Comparison of ENCODE assay signal across 8 mouse cellular contexts in the genomic region with DNA sequence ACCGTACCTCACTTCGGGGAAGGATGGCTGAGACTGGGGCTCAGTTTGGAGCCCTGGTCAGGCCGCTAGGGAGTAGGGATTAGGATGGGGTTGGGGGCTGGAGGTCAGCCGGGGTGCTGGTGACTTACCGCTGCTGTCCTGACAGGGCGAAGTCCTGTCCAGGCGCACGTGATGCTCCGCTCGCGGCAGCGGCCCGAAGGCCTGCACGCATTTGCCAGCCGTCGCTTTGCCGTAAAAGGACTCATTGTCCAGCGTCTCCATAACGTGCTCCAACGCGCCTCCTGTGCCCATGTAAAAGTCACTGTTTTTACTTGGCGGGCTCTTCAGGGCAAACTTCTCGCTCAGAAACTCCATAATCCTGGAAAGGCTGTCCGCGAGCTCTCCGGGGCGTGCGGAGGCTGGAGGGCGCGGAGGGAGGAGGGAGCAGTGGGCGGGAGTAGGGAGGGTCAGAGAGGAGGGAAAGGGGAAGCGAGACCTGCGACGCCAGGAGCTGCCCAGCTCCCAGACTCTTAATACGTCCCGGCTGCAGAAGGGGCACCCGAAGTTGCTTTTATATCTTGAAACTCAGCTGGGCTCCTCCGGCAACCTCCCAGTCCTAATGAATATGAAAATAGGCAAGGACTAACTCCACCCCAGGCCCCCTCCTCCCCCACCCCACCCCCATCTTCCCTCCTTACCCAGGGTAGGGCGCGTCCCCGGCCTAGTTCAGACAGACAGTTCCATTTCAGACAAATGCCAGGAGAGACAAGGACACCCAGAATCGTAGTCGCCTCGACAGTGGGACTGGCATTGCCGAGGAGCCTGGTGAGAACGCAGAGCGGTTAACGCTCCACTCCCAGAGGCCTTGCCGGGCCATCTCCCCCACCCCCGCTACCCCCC. TPM values are rescaled to one million over a fixed set of nuclear protein-coding genes. Genes with fewer than 3 reads are reported as not detected.
DNase-seq lines count a peak whose midpoint lies in the region; ATAC-seq and TF ChIP-seq lines count a peak whose summit lies in the region.

No protein-coding gene starts in this region.

- intact Hi-C loops in left cerebral cortex, postnatal 4 days (cut with DNase I) = no loop called here

- peak; percentile 66; the same call in 1 of the 2 replicates for ATAC-seq in heart, embryonic 14.5 days (ENCODE audit: insufficient number of reproducible peaks, insufficient read depth, low FRiP score, low read depth)
- ATAC-seq in kidney, embryonic 16.5 days (ENCODE audit: low FRiP score, low TSS enrichment) = peak; percentile 93

- WGBS in heart, embryonic 14.5 days = 1% methylated on average over 49 of the region's 50 CpGs
- WGBS in kidney, embryonic 16.5 days = under 1% methylated on average over 48 of the region's 50 CpGs
- under 1% methylated on average over 46 of the region's 50 CpGs for WGBS in midbrain, embryonic 10.5 days

- peaks cover 78% of the 10 kb centered on the region for H3K27me3 ChIP-seq in heart, embryonic 14.5 days (ENCODE audit: control insufficient read depth, insufficient read depth, low read length)
- H3K27me3 ChIP-seq in kidney, embryonic 16.5 days (ENCODE audit: insufficient read depth, low read length) = peaks cover 76% of the 10 kb centered on the region
- peaks cover 97% of the 10 kb centered on the region for H3K27me3 ChIP-seq in midbrain, embryonic 10.5 days (ENCODE audit: low read depth, poor library complexity, severe bottlenecking)

- TF ChIP-seq POLR2A in bone marrow macrophage, adult 2 months (IDR thresholded peaks at IDR 0.05; ENCODE audit: borderline replicate concordance, low read depth, low read length) = no peak

- H3K36me3 ChIP-seq in ES-E14 (ENCODE audit: control insufficient read depth, insufficient read depth, low read length, poor library complexity, severe bottlenecking) = no peaks in the 10 kb centered on the region
- H3K36me3 ChIP-seq in heart, embryonic 14.5 days (ENCODE audit: control insufficient read depth, insufficient read depth, low read length) = no peaks in the 10 kb centered on the region
- no peaks in the 10 kb centered on the region for H3K36me3 ChIP-seq in kidney, embryonic 16.5 days (ENCODE audit: insufficient read depth, low read length)
- no peaks in the 10 kb centered on the region for H3K36me3 ChIP-seq in midbrain, embryonic 10.5 days

- TF ChIP-seq CTCF in bone marrow macrophage, adult 2 months (IDR thresholded peaks at IDR 0.05; ENCODE audit: low read depth, low read length) = no peak

- no peaks in the 10 kb centered on the region for H3K4me1 ChIP-seq in ES-E14 (ENCODE audit: control insufficient read depth in 2 of 2, insufficient read depth in 2 of 2, low read length in 2 of 2, poor library complexity in 1 of 2)
- H3K4me1 ChIP-seq in bone marrow macrophage, adult 2 months (ENCODE audit: control insufficient read depth, insufficient read depth, low read length) = peaks cover 2% of the 10 kb centered on the region; the same call in 1 of the 2 replicates
- H3K4me1 ChIP-seq in heart, embryonic 14.5 days (ENCODE audit: control insufficient read depth in 2 of 2, insufficient read depth in 2 of 2, low read length in 2 of 2) = peaks cover 11 to 17% of the 10 kb centered on the region in 2 experiments; a peak in 2 of 4 replicates
- H3K4me1 ChIP-seq in kidney, embryonic 16.5 days (ENCODE audit: insufficient read depth, low read length) = peaks cover 9% of the 10 kb centered on the region
- H3K4me1 ChIP-seq in midbrain, embryonic 10.5 days = peaks cover 34% of the 10 kb centered on the region

- peak overlapping the region; percentile 77 for H3K4me2 ChIP-seq in heart, embryonic 14.5 days (ENCODE audit: low read length)
- H3K4me2 ChIP-seq in kidney, embryonic 16.5 days (replicated peaks; ENCODE audit: low read depth, low read length) = peak overlapping the region; percentile 70

- no peak overlapping the region for H3K27ac ChIP-seq in ES-E14 (ENCODE audit: insufficient read depth, low read depth, low read length, poor library complexity, severe bottlenecking)
- H3K27ac ChIP-seq in bone marrow macrophage, adult 2 months (ENCODE audit: insufficient read depth, low read depth, low read length) = no peak overlapping the region
- no peak overlapping the region for H3K27ac ChIP-seq in heart, embryonic 14.5 days (replicated peaks in 1 of 2; ENCODE audit: control insufficient read depth in 1 of 2, insufficient read depth in 1 of 2, low read depth in 2 of 2, low read length in 2 of 2)
- peak overlapping the region; percentile 81 for H3K27ac ChIP-seq in kidney, embryonic 16.5 days (ENCODE audit: low read length)
- H3K27ac ChIP-seq in midbrain, embryonic 10.5 days (replicated peaks) = peak overlapping the region; percentile 46; the same call in 1 of the 2 replicates

- in situ Hi-C loops in ES-E14 (cut with MboI; ENCODE audit: low sequenced_read_pairs in 2 of 2, unreplicated experiment in 2 of 2) = no loop called here

- no peaks in the 10 kb centered on the region for H3K9me3 ChIP-seq in ES-E14 (ENCODE audit: control insufficient read depth, insufficient read depth, low read depth, low read length)
- no peaks in the 10 kb centered on the region for H3K9me3 ChIP-seq in heart, embryonic 14.5 days (ENCODE audit: control insufficient read depth, low read length)
- no peaks in the 10 kb centered on the region for H3K9me3 ChIP-seq in kidney, embryonic 16.5 days (ENCODE audit: low read length)
- H3K9me3 ChIP-seq in midbrain, embryonic 10.5 days (replicated peaks) = no peaks in the 10 kb centered on the region

- peak overlapping the region; percentile 51 to 73 for H3K4me3 ChIP-seq in ES-E14 (ENCODE audit: insufficient read depth in 1 of 2, low read depth in 1 of 2, low read length in 2 of 2, poor library complexity in 1 of 2, severe bottlenecking in 1 of 2)
- peak overlapping the region; percentile 40 for H3K4me3 ChIP-seq in bone marrow macrophage, adult 2 months (ENCODE audit: insufficient read depth, low read length)
- peak overlapping the region; percentile 42 to 54 for H3K4me3 ChIP-seq in heart, embryonic 14.5 days (ENCODE audit: control insufficient read depth in 1 of 2, insufficient read depth in 1 of 2, low read depth in 1 of 2, low read length in 2 of 2)
- H3K4me3 ChIP-seq in kidney, embryonic 16.5 days (ENCODE audit: low read length) = peak overlapping the region; percentile 55
- H3K4me3 ChIP-seq in midbrain, embryonic 10.5 days = peak overlapping the region; percentile 53

- DNase-seq in ES-E14 (ENCODE audit: low read depth, low spot score) = no peak
- DNase-seq in midbrain, embryonic 10.5 days (ENCODE audit: low spot score) = peak; percentile 78
- no peak for DNase-seq in left cerebral cortex, postnatal 4 days
- DNase-seq in right cerebral cortex, adult 18-20 months = no peak
- DNase-seq in layer of hippocampus, adult 8-10 months (ENCODE audit: low spot score in 2 of 2) = no peak

- H3K9ac ChIP-seq in ES-E14 (ENCODE audit: insufficient read depth, low read depth, low read length, poor library complexity, severe bottlenecking) = 0 out of 2 replicates have a peak overlapping the region, but pooled peaks have one; percentile 19
- no peak overlapping the region; the same call in 1 of the 2 replicates for H3K9ac ChIP-seq in heart, embryonic 14.5 days (ENCODE audit: low read length)
- H3K9ac ChIP-seq in kidney, embryonic 16.5 days (replicated peaks; ENCODE audit: low read length) = peak overlapping the region; percentile 40

TF ChIP-seq in ES-E14, 5 proteins besides CTCF, POLR2A, EP300 and RAD21:
- TF ChIP-seq ZC3H11A (IDR thresholded peaks at IDR 0.05; ENCODE audit: borderline replicate concordance, low read depth, low read length) (no peak), MAFK (IDR thresholded peaks at IDR 0.05; ENCODE audit: insufficient read depth, low read depth, low read length) (no peak), HCFC1 (IDR thresholded peaks at IDR 0.05; ENCODE audit: borderline replicate concordance, insufficient read depth, low read length) (no peak), ZNF384 (IDR thresholded peaks at IDR 0.05; ENCODE audit: low read depth, low read length) (no peak), CHD2 (IDR thresholded peaks at IDR 0.05; ENCODE audit: low read depth, low read length) (no peak)

RNA-seq across cellular contexts. Expression of gene Alx1, which starts 1.5 kb away (rescaled TPM):
- 0.26 and 0.49 TPM in 2 replicates for total RNA-seq in ES-E14 (2012; rRNA removed)
- not detected in 2 replicates for polyA plus RNA-seq in bone marrow macrophage, adult 2 months (2012; ENCODE audit: insufficient read depth, insufficient read length, missing spikeins)
- polyA plus RNA-seq in heart, embryonic 14.5 days (2014; fragmentation: Nextera tagmentation; extraction: Ambion mirVana) = 0.15 and 0.34 TPM in 2 replicates
- polyA plus RNA-seq in kidney, embryonic 16.5 days (2015; fragmentation: Nextera tagmentation; extraction: Ambion mirVana) = 31.5 and 37.9 TPM in 2 replicates
- polyA plus RNA-seq in midbrain, embryonic 10.5 days (2016; fragmentation: Nextera tagmentation; extraction: Ambion mirVana) = 8.1 and 9.1 TPM in 2 replicates
- total RNA-seq in left cerebral cortex, postnatal 4 days (2021) = under 1 TPM; 0.36 to 0.60 TPM
- total RNA-seq in layer of hippocampus, adult 8-10 months (2022) = under 1 TPM in 1 of 4 experiments, not detected in 3; 0.40 TPM

Comparison
In these comparisons a context has a peak if more than half of its experiments do, and no peak if none do; other contexts are left out.
1. H3K27ac ChIP-seq: peak in kidney, embryonic 16.5 days (single experiment) and midbrain, embryonic 10.5 days (single experiment); none in ES-E14 (single experiment), bone marrow macrophage, adult 2 months (single experiment) and heart, embryonic 14.5 days (0 of 2).
2. Peak in every context shown above with its lines, with median percentiles within 50 percentile points of each other: H3K4me3 ChIP-seq.